Mouse (Mus musculus): ENCODE data around the gene Nrp2.

GRCm38 (mm10) chr1:62830418-62830769 is 127.3 kb downstream of the Nrp2 start:
- TF ChIP-seq CTCF (IDR thresholded peaks at IDR 0.05; ENCODE audit: low read depth) (no peak), EP300 (IDR thresholded peaks at IDR 0.05; ENCODE audit: low read depth) (no peak)

All from heart, postnatal 0 days (tissue).